Mouse (Mus musculus) heart, postnatal 0 days (tissue): ENCODE results near the gene Gpx4. TPM values are rescaled to one million over a fixed set of nuclear protein-coding genes. Genes with fewer than 3 reads are reported as not detected.

Experiments
- ATAC-seq: fragments of 200-750 bp; cut with Nextera tagmentation; 2 replicates; pipeline ENCODE4 v1.8.0; 2017; ENCODE audit warnings: low read depth, moderate number of reproducible peaks, moderate library complexity; ENCODE audit not compliant: insufficient read depth
- DNase-seq: peaks from one replicate; pipeline ENCODE4 v3.0.0-alpha.2; 2016; ENCODE audit warnings: low spot score
- H3K27ac ChIP-seq: fragments of 300-500 bp; sonication (generic); 2 replicates; pipeline ENCODE4 v1.5.1; 2014; ENCODE audit warnings: low read depth, mild to moderate bottlenecking
- H3K27me3 ChIP-seq: fragments of 300-500 bp; sonication (generic); 2 replicates; pipeline ENCODE4 v1.6.1; 2014; ENCODE audit warnings: low read length, mixed read lengths; ENCODE audit not compliant: control insufficient read depth, insufficient read depth
- H3K36me3 ChIP-seq: fragments of 300-500 bp; sonication (generic); replicated peaks from 2 replicates; pipeline ENCODE4 v1.6.1; 2014; ENCODE audit warnings: low read length, mixed read lengths; ENCODE audit not compliant: control insufficient read depth, insufficient read depth
- H3K4me1 ChIP-seq: fragments of 300-500 bp; sonication (generic); 2 replicates; pipeline ENCODE4 v1.6.1; 2014; ENCODE audit warnings: antibody characterized with exemption; ENCODE audit not compliant: control insufficient read depth, insufficient read depth
- H3K4me2 ChIP-seq: fragments of 300-500 bp; sonication (generic); 2 replicates; pipeline ENCODE4 v1.6.1; 2014; ENCODE audit warnings: low read depth, mild to moderate bottlenecking, low read length, moderate library complexity
- H3K4me3 ChIP-seq: fragments of 300-500 bp; sonication (generic); 2 replicates; pipeline ENCODE4 v1.5.1; 2014; ENCODE audit warnings: low read depth, low read length
- H3K9ac ChIP-seq: fragments of 300-500 bp; sonication (generic); replicated peaks from 2 replicates; pipeline ENCODE4 v1.6.1; 2014; ENCODE audit warnings: low read depth, low read length, mixed read lengths
- H3K9me3 ChIP-seq: fragments of 300-500 bp; sonication (generic); replicated peaks from 2 replicates; pipeline ENCODE4 v1.6.1; 2016; ENCODE audit warnings: low read length; ENCODE audit not compliant: control insufficient read depth
- CTCF ChIP-seq: IDR thresholded peaks from 2 replicates; pipeline ENCODE4 v1.5.1; 2016; ENCODE audit warnings: antibody characterized with exemption, control low read depth, low read depth
- EP300 ChIP-seq: IDR thresholded peaks from 2 replicates; pipeline ENCODE4 v1.6.1; 2016; ENCODE audit warnings: antibody characterized with exemption, low read depth
- WGBS: fragments of 180-500 bp; shearing (Covaris S2); extraction: QIAGEN DNeasy Blood & Tissue Kit; methylation state at CpG from one replicate; pipeline ENCODE4 v1.1.7; 2014; 5-methylcytosine and 5-hydroxymethylcytosine counted together
- polyA plus RNA-seq: library from polyadenylated mRNA; unstranded; fragments of >200 nt; fragmentation: Nextera tagmentation; extraction: Ambion mirVana; gene quantifications from 2 replicates; pipeline ENCODE4 v1.2.1, GENCODE M21; 2015
- total RNA-seq: library from RNA; depleted of rRNA; stranded (reverse); fragments of >200 nt; gene quantifications from 2 replicates; pipeline ENCODE4 v1.2.3, GENCODE M21; 2014; ENCODE audit warnings: low replicate concordance

Gene Gpx4
- total and polyA plus RNA-seq, 2 experiments from 2014 or later = 500 to 874 TPM

DNA sequence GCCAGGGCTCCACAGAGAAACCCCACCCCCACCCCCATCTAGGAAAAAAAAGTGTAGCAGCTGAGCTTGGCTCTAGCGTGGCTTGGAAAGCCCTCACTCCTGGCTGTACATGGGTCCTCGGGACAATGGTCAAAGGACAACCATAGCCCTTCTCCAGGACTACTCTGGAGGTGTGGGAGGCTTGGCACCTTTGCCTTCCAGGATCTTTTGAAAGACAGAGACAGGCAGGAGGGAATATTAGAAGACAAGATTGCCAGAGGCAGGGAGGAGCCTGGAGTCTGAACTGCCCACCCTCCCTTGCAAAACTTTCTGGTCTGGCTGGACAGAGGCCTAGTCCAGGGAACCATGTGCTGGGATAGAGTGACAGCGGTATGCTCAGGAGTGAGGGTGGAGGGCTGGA, 47.7 kb downstream of the Gpx4 start:
- peaks cover 37% of the 10 kb centered on the region for H3K4me1 ChIP-seq
- WGBS = 77% methylated on average over 3 of the region's 3 CpGs

DNA sequence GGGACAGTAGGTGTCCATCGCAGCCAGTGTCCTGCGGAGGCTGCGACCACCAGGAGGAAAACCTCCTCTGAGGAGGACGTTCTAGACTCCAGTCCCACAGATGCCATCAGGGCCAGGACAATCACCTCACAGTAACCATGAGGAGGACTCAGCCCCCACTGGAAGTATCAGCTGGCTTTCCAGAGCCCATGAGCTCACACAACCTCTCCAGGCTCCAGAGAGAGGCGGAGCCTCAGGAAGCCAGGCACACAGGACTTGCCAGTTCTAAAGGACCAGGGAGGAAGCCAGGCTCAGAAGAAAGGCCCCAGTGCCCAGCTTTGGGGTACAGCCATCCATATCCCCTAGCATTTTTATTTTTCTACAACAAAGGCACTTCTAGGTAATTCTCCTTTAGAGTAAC, 48.6 kb downstream of the Gpx4 start:
- peak overlapping the region; percentile 5; the same call in 1 of the 2 replicates for H3K9ac ChIP-seq
- H3K27ac ChIP-seq = no peak overlapping the region

More for the DNA sequence above, 47.7 kb downstream of the Gpx4 start:
- H3K36me3 ChIP-seq = no peaks in the 10 kb centered on the region
- ATAC-seq = no peak
- H3K9me3 ChIP-seq = no peaks in the 10 kb centered on the region
- no peaks in the 10 kb centered on the region for H3K27me3 ChIP-seq
- H3K9ac ChIP-seq = no peak overlapping the region
- no peak for TF ChIP-seq EP300
- no peak for TF ChIP-seq CTCF
- H3K4me2 ChIP-seq = no peak overlapping the region
- H3K4me3 ChIP-seq = no peak overlapping the region
- H3K27ac ChIP-seq = no peak overlapping the region
- no peak for DNase-seq

DNA sequence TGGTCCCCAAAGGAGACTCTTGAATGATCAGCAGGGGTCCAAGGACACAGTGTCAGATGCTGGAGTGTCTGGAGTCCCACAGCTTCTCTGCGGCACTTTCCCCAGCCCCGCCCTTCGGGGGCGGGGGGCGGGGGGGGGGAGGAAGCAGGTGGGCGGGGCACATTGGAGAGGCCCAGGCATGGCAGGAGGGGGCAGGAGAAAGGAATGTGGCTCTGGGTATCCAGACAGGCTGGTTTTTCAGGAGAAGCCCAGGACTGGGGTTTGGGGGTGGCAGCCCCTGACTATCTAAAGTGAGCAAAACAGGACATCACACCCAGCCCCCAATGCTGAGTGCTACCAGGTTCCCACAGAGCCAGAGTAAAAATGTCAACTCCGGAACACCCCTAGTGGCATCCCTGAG, 50.3 kb downstream of the Gpx4 start:
- DNase-seq (peak; percentile 36), ATAC-seq (peak; percentile 42; the same call in 1 of the 2 replicates)
- H3K4me3 ChIP-seq = no peak overlapping the region
- TF ChIP-seq EP300 = no peak
- TF ChIP-seq CTCF = no peak
- H3K4me1 ChIP-seq = peaks cover 55% of the 10 kb centered on the region
- 9% methylated on average over 7 of the region's 7 CpGs for WGBS
- no peaks in the 10 kb centered on the region for H3K36me3 ChIP-seq
- no peaks in the 10 kb centered on the region for H3K27me3 ChIP-seq
- no peak overlapping the region for H3K27ac ChIP-seq
- H3K9me3 ChIP-seq = no peaks in the 10 kb centered on the region
- peak overlapping the region; percentile 28; the same call in 1 of the 2 replicates for H3K9ac ChIP-seq
- H3K4me2 ChIP-seq = no peak overlapping the region

More for the DNA sequence above, 48.6 kb downstream of the Gpx4 start:
- Histone ChIP-seq H3K9me3 (no peaks in the 10 kb centered on the region), H3K27me3 (no peaks in the 10 kb centered on the region), H3K4me3 (no peak overlapping the region), H3K36me3 (no peaks in the 10 kb centered on the region), H3K4me1 (peaks cover 46% of the 10 kb centered on the region), H3K4me2 (no peak overlapping the region)
- peak; percentile 47 for ATAC-seq
- TF ChIP-seq EP300 = no peak
- 79% methylated on average over 5 of the region's 5 CpGs for WGBS
- DNase-seq = no peak

DNA sequence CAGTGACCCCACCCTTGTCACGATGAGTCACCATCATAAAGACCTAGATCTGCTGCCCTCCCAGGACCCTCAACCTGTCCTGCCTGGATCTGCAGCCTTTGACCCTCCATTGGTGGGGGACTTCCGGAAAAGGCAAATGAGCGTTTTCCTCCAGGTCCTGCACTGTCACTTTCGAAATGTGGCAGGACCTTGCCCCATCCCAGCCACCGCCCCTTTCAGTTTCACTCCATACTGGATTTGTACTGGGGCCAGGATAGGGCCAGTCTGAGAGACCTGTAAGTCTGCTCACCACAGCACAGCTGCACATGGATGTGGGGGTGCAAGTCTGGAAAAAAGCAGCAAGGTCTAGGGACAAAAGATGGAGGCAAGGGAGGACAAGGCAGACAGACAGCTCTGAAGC, 51.7 kb downstream of the Gpx4 start:
- no peak overlapping the region for H3K27ac ChIP-seq
- H3K4me2 ChIP-seq = no peak overlapping the region
- H3K4me1 ChIP-seq = peaks cover 55% of the 10 kb centered on the region
- ATAC-seq = no peak
- TF ChIP-seq CTCF (no peak), EP300 (no peak)
- no peak overlapping the region for H3K9ac ChIP-seq
- H3K4me3 ChIP-seq = no peak overlapping the region
- DNase-seq = no peak
- no peaks in the 10 kb centered on the region for H3K27me3 ChIP-seq
- WGBS = 72% methylated on average over 5 of the region's 5 CpGs
- no peaks in the 10 kb centered on the region for H3K9me3 ChIP-seq
- H3K36me3 ChIP-seq = no peaks in the 10 kb centered on the region

DNA sequence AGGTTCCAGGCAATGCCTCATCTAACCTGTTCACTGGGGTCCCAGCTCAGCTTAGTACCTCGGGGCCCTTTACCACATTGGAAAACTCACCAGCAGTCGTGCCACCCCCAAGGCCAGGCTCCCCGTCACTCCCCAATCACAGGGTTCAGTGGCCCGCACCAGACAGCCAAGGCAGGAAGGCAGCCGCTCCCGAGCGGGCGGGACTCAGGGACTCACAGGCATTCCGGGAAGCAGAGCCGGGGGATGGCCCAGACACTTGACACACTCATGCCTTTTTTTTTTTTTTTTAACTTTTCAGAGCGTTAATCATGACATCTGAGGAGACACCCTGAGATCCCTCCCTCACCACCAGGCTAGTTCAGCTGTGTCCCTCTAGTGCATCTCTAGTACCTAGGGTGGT, 54.0 kb downstream of the Gpx4 start:
- no peak for TF ChIP-seq EP300
- TF ChIP-seq CTCF = no peak
- peak overlapping the region; percentile 96 for H3K4me2 ChIP-seq
- WGBS = 30% methylated on average over 11 of the region's 11 CpGs
- ATAC-seq (no peak), DNase-seq (no peak)
- peaks cover 37% of the 10 kb centered on the region for H3K4me1 ChIP-seq
- H3K27ac ChIP-seq = no peak overlapping the region
- H3K9ac ChIP-seq = no peak overlapping the region
- no peaks in the 10 kb centered on the region for H3K36me3 ChIP-seq
- peak overlapping the region; percentile 77 for H3K4me3 ChIP-seq
- no peaks in the 10 kb centered on the region for H3K9me3 ChIP-seq
- no peaks in the 10 kb centered on the region for H3K27me3 ChIP-seq

DNA sequence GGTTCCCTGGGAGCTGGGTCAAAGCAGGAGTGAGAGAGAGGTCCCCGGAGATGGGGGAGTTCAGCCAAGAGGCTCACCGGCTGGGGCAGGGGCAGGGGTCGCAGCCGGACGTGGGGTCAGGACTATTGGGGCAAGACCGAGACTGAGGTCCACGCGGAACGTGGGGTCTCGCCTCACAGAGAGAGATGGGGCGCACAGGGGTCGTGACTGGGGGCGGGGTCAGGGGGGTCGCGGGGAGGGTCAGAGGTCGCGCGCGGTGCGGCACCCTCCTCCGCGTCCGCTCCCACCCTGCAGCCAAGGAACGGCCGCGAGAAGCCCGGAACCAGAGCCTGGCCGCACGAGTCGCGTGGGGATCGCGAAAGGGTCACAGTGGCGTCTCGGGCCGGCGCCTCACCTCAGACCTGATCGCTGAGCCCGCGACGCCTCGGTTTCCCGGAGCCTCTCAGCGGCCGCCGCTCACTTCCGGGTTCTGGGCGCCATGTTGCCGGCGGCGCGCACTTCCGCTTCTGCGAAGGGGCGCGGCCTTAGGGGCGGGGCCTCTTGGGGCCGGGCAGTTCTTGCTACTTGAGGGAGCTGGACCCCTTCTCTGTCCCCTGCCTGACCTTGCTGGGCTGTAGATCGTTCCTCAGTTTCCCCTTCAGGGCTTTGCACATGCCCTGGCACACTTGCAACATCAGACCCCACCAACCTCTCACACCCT, 55.4 kb downstream of the Gpx4 start:
- H3K9ac ChIP-seq = peak overlapping the region; percentile 83
- no peaks in the 10 kb centered on the region for H3K36me3 ChIP-seq
- no peaks in the 10 kb centered on the region for H3K27me3 ChIP-seq
- H3K4me1 ChIP-seq = peaks cover 25% of the 10 kb centered on the region
- TF ChIP-seq CTCF (no peak), EP300 (peak; percentile 53; the same call in 1 of the 2 replicates)
- H3K9me3 ChIP-seq = no peaks in the 10 kb centered on the region
- peak overlapping the region; percentile 76 for H3K27ac ChIP-seq
- peak overlapping the region; percentile 96 for H3K4me2 ChIP-seq
- DNase-seq = peak; percentile 79
- peak overlapping the region; percentile 77 for H3K4me3 ChIP-seq
- under 1% methylated on average over 54 of the region's 59 CpGs for WGBS
- peak; percentile 89 for ATAC-seq
